Mouse (Mus musculus) bone marrow macrophage, adult 2 months (primary cell): ENCODE measurements around the gene Fdxacb1. TPM values are rescaled to one million over a fixed set of nuclear protein-coding genes. Genes with fewer than 3 reads are reported as not detected.
A peak's percentile ranks its signal among the peaks of the same experiment; 100 is the strongest.

Source experiments
- H3K27ac ChIP-seq: 2 replicates; pipeline ENCODE4 v1.5.1; 2012; ENCODE audit warnings: low read depth, low read length; ENCODE audit not compliant: insufficient read depth
- H3K4me1 ChIP-seq: 2 replicates; pipeline ENCODE4 v1.6.1; 2012; ENCODE audit warnings: low read length; ENCODE audit not compliant: control insufficient read depth, insufficient read depth
- H3K4me3 ChIP-seq: 2 replicates; pipeline ENCODE4 v1.5.1; 2012; ENCODE audit warnings: mild to moderate bottlenecking, low read length, moderate library complexity; ENCODE audit not compliant: insufficient read depth
- CTCF ChIP-seq: IDR thresholded peaks from 2 replicates; pipeline ENCODE4 v1.5.1; 2012; ENCODE audit warnings: low read depth, mild to moderate bottlenecking, low read length, moderate library complexity
- POLR2A ChIP-seq: IDR thresholded peaks from 2 replicates; pipeline ENCODE4 v1.6.1; 2012; ENCODE audit warnings: mild to moderate bottlenecking, low read depth, low read length, borderline replicate concordance
- polyA plus RNA-seq: library from polyadenylated mRNA; stranded (reverse); fragments of >200 nt; gene quantifications from 2 replicates; pipeline ENCODE4 v1.2.4, GENCODE M21; 2012; ENCODE audit not compliant: missing spikeins, insufficient read depth, insufficient read length

Gene Fdxacb1
- polyA plus RNA-seq, result 9.3 and 9.5 TPM in 2 replicates

DNA sequence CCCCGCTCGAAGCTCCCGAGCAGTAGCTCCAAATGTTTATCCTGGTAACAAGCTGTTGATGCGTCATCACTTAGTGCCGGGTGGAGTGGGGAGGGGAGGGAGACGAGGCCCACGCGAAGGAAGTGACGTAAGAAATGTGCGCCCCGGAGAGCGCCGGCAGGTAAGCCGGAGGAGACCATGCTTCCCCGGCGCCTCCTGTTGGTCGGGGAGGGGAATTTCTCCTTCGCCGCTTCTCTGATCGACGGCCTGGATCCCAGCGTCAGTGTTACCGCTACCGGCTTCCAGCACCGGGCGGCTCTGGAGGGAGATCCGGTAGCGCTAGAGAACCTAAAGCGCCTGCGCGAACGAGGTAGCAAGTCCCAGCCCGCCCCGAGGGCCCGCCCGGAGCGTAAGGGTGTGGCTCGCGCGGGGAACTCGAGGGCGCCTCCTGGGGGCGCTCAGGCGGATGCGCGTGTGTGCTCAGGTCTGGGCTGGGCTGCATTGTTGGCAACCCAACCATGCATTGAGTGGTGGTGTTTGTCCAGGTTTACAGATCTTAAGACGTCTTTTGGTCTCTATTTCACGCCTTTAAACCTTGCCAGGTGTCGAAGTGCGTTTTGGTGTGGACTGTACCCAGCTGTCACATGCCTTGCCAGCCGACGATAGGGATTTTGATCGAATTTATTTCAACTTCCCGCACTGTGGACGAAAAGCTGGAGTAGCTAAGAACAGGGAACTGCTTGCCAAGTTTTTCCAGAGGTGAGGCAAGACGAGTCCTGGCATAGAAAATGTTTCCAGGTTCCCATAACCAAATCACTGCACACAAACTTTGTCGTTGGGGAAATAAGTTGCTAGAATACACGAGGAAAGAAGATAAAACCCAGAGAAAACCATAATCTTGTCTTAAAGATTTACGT lies at the start of gene Fdxacb1:
TSS of gene Fdxacb1 (plus strand) at position 130 of the 896 bp plus-strand sequence.
- peak within 1 kb of the TSS; percentile 75 for H3K4me3 ChIP-seq
- peaks cover 7% of the 10 kb centered on the region for H3K4me1 ChIP-seq
- peak within 1 kb of the TSS; percentile 86 for H3K27ac ChIP-seq
- TF ChIP-seq CTCF, result peak; percentile 43; the same call in 1 of the 2 replicates
- no peak for TF ChIP-seq POLR2A

DNA sequence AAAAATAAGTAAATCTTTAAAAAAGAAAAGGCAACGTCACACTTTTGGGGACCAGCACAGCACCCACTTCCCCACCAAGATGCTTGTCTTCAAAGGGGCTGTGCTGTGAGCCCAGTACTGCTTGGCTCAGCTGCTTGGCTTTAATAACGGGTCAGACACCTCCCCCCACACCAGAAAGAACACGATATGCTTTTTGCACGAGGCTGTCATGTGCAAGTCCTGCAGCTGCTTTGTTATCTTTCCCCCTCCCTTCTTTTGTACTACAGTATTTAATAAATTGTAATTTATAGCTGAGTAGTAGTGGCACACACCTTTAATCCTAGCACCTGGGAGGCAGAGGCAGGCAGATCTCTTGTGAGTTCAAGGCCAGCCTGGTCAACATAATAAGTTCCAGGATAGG lies 49.2 kb upstream of the Fdxacb1 start:
- Histone ChIP-seq H3K27ac (no peak overlapping the region), H3K4me3 (no peak overlapping the region), H3K4me1 (no peaks in the 10 kb centered on the region)
- TF ChIP-seq CTCF (no peak), POLR2A (no peak)

DNA sequence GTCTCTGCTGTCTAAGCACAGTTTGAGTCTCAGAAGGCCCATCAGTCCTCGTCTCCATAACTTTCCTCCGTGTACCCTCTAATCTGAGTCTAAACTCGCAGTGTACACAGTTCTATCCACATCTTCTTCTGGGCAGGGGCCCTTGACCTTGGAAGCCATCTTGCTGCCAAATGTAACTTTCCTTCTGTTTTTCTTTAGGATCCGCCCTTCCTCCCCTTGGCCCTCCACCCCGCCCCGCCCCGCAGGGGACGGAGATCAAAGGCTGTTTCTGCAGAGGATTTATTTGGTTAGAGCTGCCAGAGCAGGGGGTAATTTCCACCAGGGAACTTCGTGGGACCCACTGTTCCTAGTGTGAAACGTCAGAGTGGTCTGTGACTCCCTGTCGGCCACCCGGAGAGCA lies 47.0 kb upstream of the Fdxacb1 start:
- Histone ChIP-seq H3K27ac (no peak overlapping the region), H3K4me3 (no peak overlapping the region)
- no peak for TF ChIP-seq CTCF
- no peak for TF ChIP-seq POLR2A

DNA sequence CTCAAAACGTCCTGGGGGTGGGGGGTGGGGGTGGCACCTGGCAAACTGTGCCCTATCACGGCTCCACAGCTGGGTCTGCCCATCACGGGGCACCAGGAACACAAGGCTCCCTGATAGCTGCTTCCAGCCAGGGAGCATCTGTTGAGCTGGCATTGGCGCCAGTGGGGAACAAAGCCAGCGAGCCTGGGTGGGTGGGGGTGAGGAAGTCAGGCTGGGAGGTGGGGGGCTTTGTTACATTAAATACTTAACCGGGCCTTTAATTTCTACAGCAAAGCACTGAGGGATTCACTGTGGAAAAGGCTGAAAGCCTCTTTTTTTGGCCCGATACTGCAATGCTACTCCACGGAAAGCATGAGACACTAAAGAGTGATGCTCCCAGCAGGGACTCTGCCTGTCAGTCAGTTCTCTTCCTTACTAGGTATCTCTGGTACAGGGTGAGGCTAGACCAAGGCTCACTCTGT lies 45.6 kb upstream of the Fdxacb1 start:
- Histone ChIP-seq H3K4me1 (no peaks in the 10 kb centered on the region), H3K27ac (no peak overlapping the region), H3K4me3 (no peak overlapping the region)
- no peak for TF ChIP-seq POLR2A
- TF ChIP-seq CTCF, result no peak

More for the DNA sequence above, 47.0 kb upstream of the Fdxacb1 start:
- H3K4me1 ChIP-seq, result no peaks in the 10 kb centered on the region

DNA sequence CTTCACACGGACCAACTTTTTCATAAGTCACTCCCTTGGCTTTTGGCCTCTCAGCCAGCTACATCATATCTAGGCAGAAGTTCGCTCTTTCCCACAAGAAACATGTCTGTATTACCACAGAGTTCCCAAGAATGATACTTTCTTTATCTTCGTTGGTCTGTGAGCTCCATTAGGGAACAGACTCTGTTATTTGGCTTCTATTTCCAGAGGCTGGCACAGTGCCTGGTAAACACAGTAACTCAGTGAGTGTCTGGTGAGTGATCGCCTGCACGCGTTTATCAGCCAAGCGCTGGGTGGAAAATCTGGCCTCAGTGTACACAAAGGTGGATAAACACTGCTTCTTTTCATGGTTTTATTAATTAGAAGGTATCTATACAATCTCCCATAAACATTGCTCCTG lies 44.6 kb upstream of the Fdxacb1 start:
- Histone ChIP-seq H3K4me3 (no peak overlapping the region), H3K27ac (no peak overlapping the region), H3K4me1 (no peaks in the 10 kb centered on the region)
- TF ChIP-seq POLR2A (no peak), CTCF (no peak)

DNA sequence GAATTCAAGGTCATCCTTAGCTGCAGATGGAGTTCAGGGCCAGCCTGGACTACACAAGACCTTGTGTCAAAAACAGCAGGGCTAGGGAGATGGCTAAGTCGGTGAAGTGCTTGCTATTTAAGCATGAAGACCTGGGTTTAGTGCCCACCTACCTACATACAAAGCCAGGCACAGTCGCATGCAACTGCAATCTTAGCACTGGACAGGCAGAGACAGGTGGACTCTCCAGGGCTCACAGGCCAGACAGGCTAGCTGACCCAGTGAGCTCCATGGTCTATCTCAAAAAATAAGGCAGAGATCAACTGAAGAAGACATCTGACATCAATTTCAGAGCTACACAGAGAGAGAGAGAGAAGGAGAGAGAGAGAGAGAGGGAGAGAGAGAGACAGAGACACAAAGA lies 43.9 kb upstream of the Fdxacb1 start:
- H3K4me1 ChIP-seq, result no peaks in the 10 kb centered on the region
- no peak for TF ChIP-seq CTCF
- no peak for TF ChIP-seq POLR2A
- H3K4me3 ChIP-seq, result no peak overlapping the region
- no peak overlapping the region for H3K27ac ChIP-seq

DNA sequence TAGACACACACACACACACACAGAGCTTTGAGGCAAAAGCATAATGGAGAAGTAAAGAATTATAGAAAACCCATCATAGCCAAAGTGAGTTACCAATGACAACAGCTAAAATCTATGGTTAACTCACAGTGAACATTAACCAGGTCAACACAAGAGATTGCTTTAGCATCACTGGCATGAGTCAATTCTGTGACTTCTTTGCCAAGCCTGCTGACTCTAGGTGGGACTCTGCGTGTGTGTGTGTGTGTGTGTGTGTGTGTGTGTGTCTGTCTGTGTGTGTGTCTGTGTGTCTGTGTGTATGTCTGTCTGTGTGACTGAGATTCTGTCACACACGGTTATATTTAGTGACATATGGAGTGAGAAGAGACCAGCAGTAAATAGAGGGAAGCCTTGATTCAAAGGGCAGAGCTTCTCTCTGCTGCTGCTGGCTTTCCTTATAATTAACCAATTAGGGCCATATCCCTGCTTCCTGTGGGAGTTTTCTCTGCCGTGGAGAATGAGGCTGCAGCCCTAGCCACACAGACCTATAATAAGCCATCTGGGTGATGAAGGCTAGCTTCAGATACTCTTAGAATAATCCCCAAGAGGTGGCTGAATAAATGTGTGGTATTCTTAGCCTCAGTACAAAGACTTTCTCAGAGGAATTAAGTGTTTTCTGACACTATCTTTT lies 43.2 kb upstream of the Fdxacb1 start:
- peaks cover 3% of the 10 kb centered on the region for H3K4me1 ChIP-seq
- H3K27ac ChIP-seq, result no peak overlapping the region
- TF ChIP-seq POLR2A (no peak), CTCF (no peak)
- no peak overlapping the region for H3K4me3 ChIP-seq

DNA sequence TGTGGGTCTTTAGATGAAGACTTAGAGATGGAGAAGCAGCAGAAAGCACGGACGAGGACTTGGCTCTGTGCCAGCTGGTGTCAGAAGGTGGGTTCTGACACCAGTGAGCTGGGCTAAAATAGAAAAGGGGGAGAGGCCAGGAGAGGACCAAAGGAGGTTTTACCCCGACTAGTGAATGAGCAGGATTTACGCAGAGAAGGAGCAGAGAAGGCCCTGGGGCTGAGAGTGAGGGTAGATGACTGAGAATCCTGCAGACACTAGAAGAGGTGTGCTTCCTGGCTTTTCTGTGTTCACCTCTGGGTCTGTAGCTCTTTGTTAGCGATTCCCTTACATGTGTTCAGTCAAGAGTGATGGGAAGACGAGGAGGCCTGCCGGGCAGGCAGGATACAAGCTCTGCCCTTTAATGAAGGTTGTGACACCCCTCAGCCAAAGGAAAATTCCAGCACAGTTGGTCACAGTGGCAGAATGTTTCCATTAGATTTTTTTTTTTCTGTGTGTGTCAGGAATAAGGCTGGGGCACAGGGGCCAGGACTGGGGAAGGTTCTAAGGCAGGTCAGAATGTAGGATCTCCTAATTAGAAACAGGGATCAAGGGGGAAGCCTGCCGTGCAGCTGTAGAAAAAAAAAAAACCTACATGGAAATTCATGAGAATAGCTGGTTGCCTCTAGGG lies 42.0 kb upstream of the Fdxacb1 start:
- Histone ChIP-seq H3K4me3 (no peak overlapping the region), H3K27ac (no peak overlapping the region), H3K4me1 (peaks cover 3% of the 10 kb centered on the region)
- no peak for TF ChIP-seq POLR2A
- no peak for TF ChIP-seq CTCF

DNA sequence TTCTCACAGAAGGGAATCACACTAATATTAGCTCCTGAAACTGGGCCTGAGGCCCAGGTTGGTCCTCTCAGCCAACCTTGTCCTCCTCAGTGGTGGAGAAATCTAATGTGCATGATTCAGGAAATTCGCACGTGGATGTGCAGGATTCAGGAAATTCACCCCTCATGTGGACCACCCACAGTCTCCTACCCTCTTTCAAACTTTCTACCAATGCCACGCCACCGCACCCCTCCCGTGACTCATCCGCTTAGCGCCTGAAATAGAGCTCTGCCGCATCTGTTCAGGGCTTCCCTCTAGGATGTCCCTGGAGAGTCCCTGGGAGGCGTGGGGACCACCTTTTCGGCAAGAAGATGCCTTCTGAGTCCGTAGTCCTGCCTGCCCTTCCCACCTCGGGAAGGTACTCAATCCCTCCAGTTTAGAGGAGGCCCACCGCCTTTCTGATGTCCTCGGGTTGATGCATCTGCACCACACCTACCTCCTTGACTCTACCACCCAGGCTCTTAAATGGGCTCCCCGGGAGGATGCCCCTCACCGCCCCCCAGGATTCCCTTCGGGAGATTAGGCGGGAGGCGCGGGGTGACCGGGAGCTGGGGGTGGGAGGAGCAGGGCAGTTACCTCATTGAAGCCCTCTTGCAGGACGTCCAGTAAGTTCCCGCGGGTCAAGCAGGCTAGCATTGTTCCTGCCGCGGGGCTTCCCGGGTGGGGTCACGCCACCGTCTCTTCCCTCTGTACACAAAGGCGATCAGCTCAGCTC lies 40.7 kb upstream of the Fdxacb1 start:
- H3K4me3 ChIP-seq, result peak overlapping the region; percentile 67
- peaks cover 3% of the 10 kb centered on the region for H3K4me1 ChIP-seq
- no peak overlapping the region for H3K27ac ChIP-seq
- TF ChIP-seq POLR2A (no peak), CTCF (no peak)
